Mouse (Mus musculus) forelimb bud, embryonic 11.5 days (tissue): Measurements from ENCODE around the gene Dpt.
A peak's percentile ranks its signal among the peaks of the same experiment; 100 is the strongest.
"Not testable (repeated sequence)": the region's sequence is repeated elsewhere in the genome, so short reads cannot be mapped to it uniquely, and the experiment has no call there.

ENCODE experiments used
- DNase-seq: peaks from one replicate; pipeline ENCODE4 v3.0.0-alpha.2; 2012; ENCODE audit warnings: low read depth, low spot score

Gene Dpt

DNA sequence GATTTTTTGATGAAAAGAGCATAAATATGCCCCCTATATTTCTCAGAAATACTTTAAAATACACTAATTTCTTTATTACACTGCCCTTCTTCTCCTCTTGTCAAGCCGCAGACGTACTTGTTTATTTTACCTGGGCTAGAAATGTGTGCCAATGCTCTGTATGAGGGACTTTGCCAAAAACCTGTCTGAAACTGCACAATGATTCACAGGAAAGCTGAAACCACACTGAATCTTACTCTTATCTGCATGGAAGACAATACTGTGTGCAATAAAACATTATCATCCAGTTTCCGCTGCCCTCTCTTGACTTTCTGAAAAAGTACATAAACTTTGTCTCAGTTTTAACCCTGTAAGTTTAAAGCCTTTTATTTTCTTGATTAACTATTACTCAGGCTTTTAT is 20.9 kb downstream of the Dpt start:
- DNase-seq: no peak

DNA sequence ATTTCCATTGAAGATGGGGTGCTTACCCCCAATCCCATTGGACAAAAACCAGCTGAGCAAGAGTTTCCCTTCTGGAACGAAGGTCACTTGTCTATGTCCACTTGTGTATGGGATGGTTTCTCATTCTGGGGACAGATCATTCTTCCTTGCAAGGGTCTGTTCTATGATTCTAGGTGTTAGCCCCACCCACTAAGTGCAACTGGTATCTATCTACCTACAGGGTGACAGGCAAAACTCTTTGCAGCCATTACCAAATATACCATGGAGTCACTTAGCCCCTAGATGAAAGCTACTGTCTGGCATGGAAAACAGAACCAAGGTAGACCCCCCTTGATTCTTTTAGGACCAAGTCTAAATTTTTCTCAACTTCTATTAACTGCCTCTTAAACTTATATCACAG is 24.9 kb downstream of the Dpt start:
- no peak for DNase-seq

DNA sequence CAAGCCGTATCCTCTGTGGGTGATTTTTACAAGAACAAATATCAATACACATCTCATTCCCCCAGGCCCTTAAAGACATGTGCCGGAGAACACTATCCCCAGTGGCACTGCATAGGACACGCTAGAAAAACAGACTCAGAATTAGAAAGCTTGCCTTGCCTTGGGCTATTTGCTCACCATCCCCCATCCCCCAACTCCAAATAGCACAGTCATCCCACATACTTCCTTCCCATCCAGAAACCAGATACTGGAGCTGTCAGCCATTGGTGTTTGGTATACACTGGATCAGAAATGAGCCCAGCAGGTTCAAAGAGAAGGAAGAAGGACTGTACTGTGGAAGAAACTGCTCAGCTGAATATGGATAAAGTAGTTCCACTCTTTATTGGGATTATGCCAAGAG is 25.4 kb downstream of the Dpt start:
- no peak for DNase-seq

DNA sequence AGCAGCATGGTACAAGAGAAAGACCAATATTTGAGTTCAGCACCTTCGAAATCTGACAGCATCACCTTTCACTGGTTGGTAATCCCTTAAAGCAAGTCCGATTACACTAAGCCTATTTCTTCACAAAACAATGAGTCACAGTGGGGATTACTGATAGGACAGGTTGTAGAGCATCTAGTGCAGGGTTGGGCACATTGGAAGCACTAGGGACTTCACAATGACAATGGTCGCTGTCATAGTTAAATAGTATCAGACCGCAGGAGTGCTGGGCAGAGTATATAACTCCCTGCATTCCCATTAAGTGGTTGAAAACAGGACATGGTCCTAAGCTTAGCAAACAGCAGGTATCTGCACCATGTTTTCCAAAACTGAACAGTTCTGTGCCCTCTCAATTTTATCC is 25.8 kb downstream of the Dpt start:
- DNase-seq: no peak

DNA sequence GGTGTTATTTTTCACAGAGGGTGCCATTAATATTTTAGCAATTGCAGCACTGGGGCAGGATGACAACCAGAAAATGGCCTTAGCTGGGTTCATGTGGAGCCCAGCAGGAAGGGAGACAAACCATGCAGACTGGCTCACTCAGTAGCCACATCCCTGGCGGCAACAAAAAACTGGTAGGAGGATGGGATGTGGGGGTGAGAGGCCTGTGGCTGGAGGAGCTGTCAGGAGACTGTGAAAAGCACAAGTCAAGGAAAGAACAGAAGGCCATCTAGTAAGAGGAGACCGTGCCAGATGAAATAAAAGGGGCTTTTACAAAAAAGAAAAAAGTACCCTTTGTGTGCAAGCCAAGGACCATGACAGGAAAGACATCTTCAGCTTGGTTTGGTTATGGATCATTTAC is 28.5 kb downstream of the Dpt start:
- no peak for DNase-seq

DNA sequence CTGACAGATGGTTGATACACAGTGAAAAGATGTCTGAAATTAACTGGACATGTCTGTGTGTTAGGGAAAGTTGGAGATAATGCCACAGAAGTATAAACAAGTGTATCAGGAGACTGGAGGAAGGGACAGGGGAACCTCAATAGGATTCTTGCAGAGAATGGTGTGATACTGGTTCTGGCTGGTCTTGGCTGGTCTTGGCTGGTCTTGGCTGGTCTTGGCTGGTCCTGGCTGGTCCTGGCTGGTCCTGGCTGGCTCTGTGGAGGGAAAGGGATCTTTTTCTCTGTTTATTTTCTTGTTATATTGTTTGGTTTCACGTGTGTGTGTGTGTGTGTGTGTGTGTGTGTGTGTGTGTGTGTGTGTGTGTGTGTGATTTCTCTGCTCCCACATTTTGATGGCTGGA is 33.4 kb downstream of the Dpt start:
- DNase-seq: no peak

DNA sequence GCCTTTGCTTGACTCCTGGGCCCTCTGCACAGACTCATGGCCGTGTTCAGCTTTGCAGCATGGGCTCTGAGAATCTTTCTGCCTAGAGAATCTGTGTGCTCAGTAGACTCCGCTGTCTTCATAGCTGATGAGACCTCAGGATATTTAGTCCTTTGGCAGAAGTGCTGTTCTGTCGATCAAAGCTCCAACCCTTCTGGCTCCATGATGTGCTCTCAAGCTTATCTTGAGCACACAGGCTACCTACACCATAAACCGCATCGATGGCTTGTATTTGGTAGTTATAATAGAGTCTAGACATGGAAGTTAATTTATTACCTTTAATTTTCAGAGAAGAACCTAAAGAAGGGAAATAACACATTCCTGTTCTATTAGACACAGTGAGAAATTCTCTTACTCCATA is 36.0 kb downstream of the Dpt start:
- DNase-seq: no peak

DNA sequence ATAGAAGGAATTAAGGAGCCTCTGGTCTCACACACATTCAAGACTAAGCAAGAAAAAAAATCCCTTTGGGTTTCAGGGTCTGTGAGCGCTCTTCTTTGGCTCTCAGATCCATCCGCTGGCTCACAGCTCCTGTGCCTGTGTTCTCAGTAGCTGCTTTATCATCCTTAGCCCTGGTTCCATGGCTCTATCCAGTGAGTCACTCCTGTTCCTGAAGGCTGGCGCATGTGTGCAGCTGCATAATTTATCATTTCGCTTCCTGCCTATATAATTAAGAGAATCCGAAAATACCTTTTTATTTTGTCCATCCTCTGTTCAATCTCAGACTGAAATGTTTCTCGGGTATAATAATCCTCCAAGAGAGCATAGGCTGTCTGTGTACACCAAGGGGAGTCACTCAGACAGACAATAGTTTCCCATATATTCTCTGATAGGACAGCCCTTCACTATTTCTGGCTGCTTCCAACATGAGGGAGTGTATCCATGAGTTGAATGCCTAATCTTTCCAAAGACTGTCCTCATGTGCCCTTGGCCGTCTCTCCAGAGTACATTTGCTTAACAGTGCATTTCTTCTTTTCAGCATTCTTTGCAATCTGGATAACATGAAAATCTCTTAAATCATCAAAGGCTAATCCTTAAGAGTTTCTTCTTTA is 52.3 kb downstream of the Dpt start:
- no peak for DNase-seq

DNA sequence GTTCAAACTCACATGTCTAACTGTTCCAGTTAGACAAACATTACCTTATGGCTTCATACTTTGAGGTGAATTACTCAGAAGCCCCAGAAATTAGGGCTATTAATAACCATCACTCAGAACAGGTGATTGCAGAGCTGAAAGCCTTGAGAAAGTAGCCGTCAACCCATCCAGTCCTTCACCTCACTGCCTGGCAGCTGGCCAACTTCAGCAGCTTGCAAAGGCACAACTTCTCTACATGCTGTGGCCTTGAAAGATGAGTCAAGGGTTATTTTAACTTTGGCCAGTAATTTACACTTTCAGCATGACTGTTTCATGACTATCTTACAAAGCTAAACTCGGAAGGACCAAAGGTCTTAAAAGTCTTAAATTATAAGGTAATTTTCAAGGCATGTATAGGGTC is 59.3 kb downstream of the Dpt start:
- DNase-seq: not testable (repeated sequence)

DNA sequence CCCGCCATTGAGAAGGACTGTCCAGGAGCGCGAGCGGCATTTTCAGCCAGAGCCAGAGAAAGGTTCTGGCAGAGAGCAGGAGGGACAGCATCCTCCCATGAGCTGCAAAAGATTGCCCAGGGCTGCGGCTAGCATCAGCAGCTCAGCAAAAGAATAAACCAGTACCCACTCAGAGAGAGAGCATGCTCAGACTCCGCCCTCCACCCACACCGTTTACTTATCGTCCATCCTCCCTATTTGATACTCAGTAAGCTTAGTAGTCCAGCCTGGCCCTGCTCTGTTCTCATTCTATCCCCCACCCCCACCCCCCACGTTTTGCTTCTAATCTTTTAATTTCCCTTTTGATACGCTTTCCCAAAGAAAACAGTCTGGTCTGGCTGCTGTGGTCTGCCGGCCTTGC is 63.5 kb downstream of the Dpt start:
- DNase-seq: no peak

DNA sequence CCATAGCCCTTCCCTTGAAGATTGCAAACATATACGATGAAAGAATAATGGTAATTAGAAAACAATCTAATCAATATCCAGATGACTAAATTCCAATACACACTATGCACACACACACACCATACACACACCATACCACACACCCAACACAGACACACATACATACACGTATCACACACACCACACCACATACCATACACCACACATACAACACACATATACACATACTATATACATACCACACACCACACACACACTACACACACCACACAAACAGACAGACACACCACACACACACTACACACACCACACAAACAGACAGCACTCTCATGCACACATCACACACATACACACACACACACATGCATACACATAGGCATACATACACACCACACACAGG is 64.3 kb downstream of the Dpt start:
- DNase-seq: no peak

DNA sequence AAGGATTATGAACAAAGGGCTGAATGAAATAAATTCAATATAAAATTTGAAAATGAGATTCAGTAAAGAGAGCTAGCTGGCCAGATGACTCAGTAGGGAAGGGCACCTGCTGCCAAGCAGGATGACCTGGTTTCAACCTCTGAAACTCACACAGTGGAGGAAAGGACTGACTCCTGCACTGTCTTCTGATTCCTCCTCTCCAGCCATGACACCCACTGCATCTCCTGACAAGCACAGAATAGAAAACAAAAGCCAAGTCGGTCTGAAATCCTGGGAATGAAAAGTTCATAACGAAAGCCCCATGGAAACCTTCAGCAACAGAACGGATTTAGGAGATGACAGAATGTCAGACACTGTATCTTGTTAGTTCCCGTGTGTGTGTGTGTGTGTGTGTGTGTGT is 65.1 kb downstream of the Dpt start:
- no peak for DNase-seq

DNA sequence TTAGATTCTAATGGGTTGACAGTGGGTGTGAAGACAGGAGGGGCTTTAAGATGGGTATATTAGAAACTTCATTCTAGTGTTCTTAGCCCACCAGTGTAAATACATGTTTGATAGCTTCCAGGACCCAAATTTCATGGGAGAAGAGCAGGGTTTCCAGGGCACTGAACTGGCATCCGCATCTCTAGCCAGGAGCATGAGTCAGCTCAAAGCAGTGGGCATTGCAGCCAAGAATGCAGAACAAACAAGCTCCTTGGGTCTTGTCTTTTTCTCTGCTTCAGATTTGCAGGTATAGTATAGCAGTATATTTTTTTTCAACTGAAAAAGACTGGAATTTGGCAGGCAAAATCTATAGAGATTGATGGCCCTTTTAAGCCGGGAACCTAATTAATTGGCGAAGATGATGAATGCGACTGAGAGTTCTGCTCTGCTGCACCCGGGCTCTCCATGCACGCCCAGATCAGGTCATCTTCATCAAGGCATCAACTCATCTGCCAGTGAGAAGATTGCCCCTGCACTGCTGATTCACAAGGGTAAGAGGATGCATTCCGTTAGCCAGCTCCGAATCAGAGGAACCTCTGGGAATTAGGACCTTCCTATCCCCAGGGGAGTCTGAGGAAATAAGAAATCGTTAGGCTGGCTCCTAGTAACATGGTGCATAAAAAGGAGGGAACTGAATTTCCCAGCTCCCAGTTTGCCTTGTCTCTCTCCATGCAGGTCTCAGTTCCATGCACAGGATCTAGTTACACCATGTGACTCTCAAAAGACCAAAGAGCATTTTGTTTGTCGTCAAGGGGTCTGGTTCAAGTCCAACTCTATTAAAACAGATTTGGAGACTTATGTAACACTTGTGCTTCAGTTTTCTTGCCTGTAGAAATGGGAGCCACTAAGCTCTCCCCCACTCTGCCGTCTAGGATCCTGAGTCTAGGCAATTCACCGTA is 66.8 kb downstream of the Dpt start:
- no peak for DNase-seq

DNA sequence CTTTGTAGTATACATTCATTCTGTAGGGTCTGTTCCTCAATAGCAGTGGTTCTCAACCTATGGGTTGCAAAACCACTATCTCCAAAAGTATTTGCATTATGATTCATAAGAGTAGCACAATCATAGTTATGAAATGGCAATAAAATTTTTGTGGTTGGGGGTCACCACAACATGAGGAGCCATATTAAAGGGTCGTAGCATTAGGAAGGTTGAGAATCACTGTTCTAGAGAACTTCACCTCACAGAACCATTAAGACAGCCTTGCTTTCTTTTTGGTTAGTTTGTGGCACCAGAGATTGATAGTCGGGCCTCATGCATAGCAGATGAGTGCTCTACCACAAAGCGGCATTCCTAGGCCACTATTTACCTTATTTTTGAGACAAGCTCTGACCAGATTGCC is 68.2 kb downstream of the Dpt start:
- no peak for DNase-seq

DNA sequence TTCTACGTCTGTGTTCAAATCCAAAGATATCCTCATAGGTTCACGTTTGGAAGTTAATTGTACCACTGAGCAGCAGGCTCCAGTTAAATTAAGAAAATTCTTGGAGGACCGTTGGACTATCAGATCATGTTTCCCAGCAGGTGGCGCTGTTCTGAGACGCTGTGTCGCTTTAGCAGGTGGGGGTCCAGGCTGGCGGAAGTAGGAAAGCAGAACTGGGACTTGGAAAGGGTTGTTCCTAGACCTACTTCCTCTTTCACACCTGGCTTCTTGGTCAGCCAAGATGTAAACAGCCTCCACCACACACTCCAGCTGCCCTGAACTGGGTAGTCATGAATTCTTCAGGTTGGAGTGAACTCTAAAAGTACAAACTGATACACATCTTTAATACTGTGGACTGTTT is 74.2 kb downstream of the Dpt start:
- peak; percentile 21 for DNase-seq
